Comparison of ENCODE assay signal across 26 mouse cellular contexts in the genomic region with DNA sequence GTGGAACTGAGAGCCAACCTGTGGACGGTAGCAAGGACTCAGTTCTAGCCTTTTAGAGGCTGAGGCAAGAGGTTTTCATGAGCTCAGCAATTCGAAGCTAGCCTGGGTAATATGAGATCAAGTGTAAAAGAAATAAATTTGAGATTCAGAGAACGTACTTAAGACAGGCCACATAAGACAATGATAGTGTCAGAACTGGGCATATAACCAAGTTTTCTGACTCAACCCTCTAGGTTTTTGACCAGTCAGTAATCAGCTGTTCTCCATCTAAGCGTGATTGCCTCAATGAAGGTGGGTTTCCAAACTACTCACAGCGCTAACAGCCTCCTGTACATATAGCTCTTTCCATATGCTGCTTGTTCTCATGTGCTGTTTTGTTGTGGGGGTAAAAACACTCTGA. TPM values are rescaled to one million over a fixed set of nuclear protein-coding genes. Genes with fewer than 3 reads are reported as not detected.
DNase-seq lines count a peak whose midpoint lies in the region; ATAC-seq lines count a peak whose summit lies in the region.
"Had no signal": no experiment of that assay in that cellular context is flagged by ENCODE, and none has a peak within 500 bp of the region (broad histone marks: within the 10 kb centered on the region; RNA-seq: fewer than 3 reads in every experiment).

No protein-coding gene starts in this region.

- DNase-seq in 3T3-L1 (ENCODE audit: low read depth, low spot score) = peak; percentile 88
- DNase-seq in 416B (ENCODE audit: low read depth) = peak; percentile 41
- DNase-seq in NIH3T3 (ENCODE audit: low read depth) = peak; percentile 57
- DNase-seq in adipocyte (ENCODE audit: low spot score) = peak; percentile 19
- DNase-seq in layer of hippocampus, postnatal 25 days (ENCODE audit: extremely low spot score in 1 of 2, low spot score in 1 of 2) = no peak
- no peak for DNase-seq in thymus, postnatal 36 days
- DNase-seq in kidney, adult 8-10 months = no peak
- DNase-seq: adrenal gland, adult 2 months; adrenal gland, adult 8-10 months; adrenal gland, postnatal 10 days; adrenal gland, postnatal 14 days; adrenal gland, postnatal 25 days; adrenal gland, postnatal 36 days; B cell, adult 2 months; cerebellum, adult 11 months; cerebellum, adult 11-12 months; cerebellum, adult 18-20 months; cerebellum, adult 2 months; cerebellum, adult 8-10 months; cerebellum, adult 9-10 months had no signal

- ATAC-seq in megakaryocyte, adult 5-6 weeks (ENCODE audit: poor library complexity, severe bottlenecking) = no peak
- ATAC-seq: activated CD4-positive, CD25-positive, alpha-beta regulatory T cell, adult 4 months; CD4-positive, CD25-positive, alpha-beta regulatory T cell, adult 4 months; Patski had no signal

RNA-seq across cellular contexts. Expression of gene Abcc4, which starts 27.1 kb away (rescaled TPM):
- total RNA-seq in layer of hippocampus, postnatal 25 days (2021) = 1 to 10 TPM; 7.7 to 9.2 TPM
- 29.8 and 32.4 TPM in 2 replicates for total RNA-seq in megakaryocyte, adult 5-6 weeks (2015)
- total RNA-seq in megakaryocyte, adult 5-6 weeks (2017) = 24.6 and 28.5 TPM in 2 replicates

RNA-seq across cellular contexts. Expression of gene Cldn10, which starts 54.6 kb away (rescaled TPM):
- 10 to 100 TPM; 32.4 to 34.3 TPM for total RNA-seq in layer of hippocampus, postnatal 25 days (2021)
- total RNA-seq in megakaryocyte, adult 5-6 weeks (2015) = not detected in 2 replicates
- total RNA-seq in megakaryocyte, adult 5-6 weeks (2017) = 0.29 TPM in 1 of 2 replicates, not detected in the other
- total RNA-seq: CH12.LX, MEL had no signal

Comparison
In these comparisons a context has a peak if more than half of its experiments do, and no peak if none do; other contexts are left out.
1. DNase-seq: peak in 3T3-L1 (single experiment), 416B (single experiment), NIH3T3 (single experiment) and adipocyte (single experiment); none in layer of hippocampus, postnatal 25 days (0 of 2), thymus, postnatal 36 days (0 of 2) and kidney, adult 8-10 months (0 of 2).
2. RNA of gene Cldn10, which starts 54.6 kb away (total RNA-seq): 32.4 to 34.3 TPM in layer of hippocampus, postnatal 25 days; 0.29 TPM in megakaryocyte, adult 5-6 weeks; every median in the first group is over 10 times any median in the second.